7 mouse cellular contexts compared by ENCODE assay signal in genomic region chr19:46395109-46396009, GRCm38 (mm10). TPM values are rescaled to one million over a fixed set of nuclear protein-coding genes. Genes with fewer than 3 reads are reported as not detected.
A peak's percentile ranks its signal among the peaks of the same experiment; 100 is the strongest.
DNase-seq lines count a peak whose midpoint lies in the region; ATAC-seq and TF ChIP-seq lines count a peak whose summit lies in the region.

Gene Actr1a (minus strand): TSS chr19:46395748.

- H3K9me3 ChIP-seq in intestine, postnatal 0 days (ENCODE audit: control insufficient read depth), result no peaks in the 10 kb centered on the region
- no peaks in the 10 kb centered on the region for H3K9me3 ChIP-seq in midbrain, embryonic 12.5 days

- peaks cover 4% of the 10 kb centered on the region; the same call in 1 of the 2 replicates for H3K4me1 ChIP-seq in intestine, postnatal 0 days (replicated peaks; ENCODE audit: control insufficient read depth, insufficient read depth, low read length)
- peaks cover 43% of the 10 kb centered on the region for H3K4me1 ChIP-seq in midbrain, embryonic 12.5 days
- H3K4me1 ChIP-seq in small intestine, adult 2 months (ENCODE audit: control insufficient read depth, insufficient read depth, insufficient read length, low read length), result peaks cover 8% of the 10 kb centered on the region

- H3K9ac ChIP-seq in intestine, postnatal 0 days (ENCODE audit: low read depth, low read length), result peak within 1 kb of the TSS; percentile 63
- peak within 1 kb of the TSS; percentile 89 for H3K9ac ChIP-seq in midbrain, embryonic 12.5 days (replicated peaks)

- H3K27ac ChIP-seq in intestine, postnatal 0 days (ENCODE audit: low read depth, low read length), result peak within 1 kb of the TSS; percentile 43; the same call in 1 of the 2 replicates
- peak within 1 kb of the TSS; percentile 81 for H3K27ac ChIP-seq in midbrain, embryonic 12.5 days (replicated peaks)
- peak within 1 kb of the TSS; percentile 74 for H3K27ac ChIP-seq in small intestine, adult 2 months (ENCODE audit: insufficient read depth, low read depth, low read length)

- WGBS in intestine, postnatal 0 days, result under 1% methylated on average over 51 of the region's 51 CpGs
- WGBS in midbrain, embryonic 12.5 days, result under 1% methylated on average over 51 of the region's 51 CpGs
- WGBS in small intestine, adult 2 months, result under 1% methylated on average over 51 of the region's 51 CpGs

- ATAC-seq in intestine, postnatal 0 days, result peak; percentile 92
- peak; percentile 92 for ATAC-seq in midbrain, embryonic 12.5 days (ENCODE audit: low FRiP score, low read depth)

- TF ChIP-seq CTCF in intestine, postnatal 0 days (IDR thresholded peaks at IDR 0.05; ENCODE audit: low read depth), result no peak
- TF ChIP-seq CTCF in small intestine, adult 2 months (IDR thresholded peaks at IDR 0.05; ENCODE audit: extremely low read depth, insufficient read length, insufficient replicate concordance, low read depth, low read length), result no peak

- 0 out of 2 replicates have a peak, but pooled peaks cover 6% of the 10 kb centered on the region for H3K36me3 ChIP-seq in intestine, postnatal 0 days (ENCODE audit: control insufficient read depth, insufficient read depth)
- no peaks in the 10 kb centered on the region for H3K36me3 ChIP-seq in midbrain, embryonic 12.5 days
- H3K36me3 ChIP-seq in small intestine, adult 2 months (ENCODE audit: control insufficient read depth, insufficient read depth, low read length), result peaks cover 2% of the 10 kb centered on the region; the same call in 1 of the 2 replicates

- intact Hi-C loops in left cerebral cortex, postnatal 4 days (cut with DNase I), result loop anchor here (5.0 kb wide), 1 partner anchor 47 kb away; no protein-coding TSS in a partner anchor

- H3K4me2 ChIP-seq in intestine, postnatal 0 days (replicated peaks; ENCODE audit: low read depth), result peak within 1 kb of the TSS; percentile 73
- H3K4me2 ChIP-seq in midbrain, embryonic 12.5 days (replicated peaks), result peak within 1 kb of the TSS; percentile 96

- DNase-seq in adrenal gland, adult 8-10 months, result peak; percentile 95
- DNase-seq in embryo, embryonic 9.5 days (ENCODE audit: extremely low spot score), result peak; percentile 96
- DNase-seq in gonadal fat pad, adult 2 months (ENCODE audit: low read depth), result no peak
- DNase-seq in left cerebral cortex, postnatal 4 days, result peak; percentile 99

- no peaks in the 10 kb centered on the region for H3K27me3 ChIP-seq in intestine, postnatal 0 days (replicated peaks; ENCODE audit: control insufficient read depth, insufficient read depth, low read length)
- H3K27me3 ChIP-seq in midbrain, embryonic 12.5 days, result no peaks in the 10 kb centered on the region
- no peaks in the 10 kb centered on the region for H3K27me3 ChIP-seq in small intestine, adult 2 months (ENCODE audit: control insufficient read depth, insufficient read depth, low read length)

- peak within 1 kb of the TSS; percentile 64 for H3K4me3 ChIP-seq in intestine, postnatal 0 days (ENCODE audit: low read depth, low read length)
- peak within 1 kb of the TSS; percentile 87 for H3K4me3 ChIP-seq in midbrain, embryonic 12.5 days
- peak within 1 kb of the TSS; percentile 76 for H3K4me3 ChIP-seq in small intestine, adult 2 months (ENCODE audit: low read depth, low read length)

- TF ChIP-seq POLR2A in small intestine, adult 2 months (IDR thresholded peaks at IDR 0.05; ENCODE audit: low read depth, low read length), result peak; percentile 86

RNA-seq across cellular contexts. Expression of gene Actr1a, which starts in this region (rescaled TPM):
- total RNA-seq in adrenal gland, adult 8-10 months (2022), result 100 to 1,000 TPM; 103 to 132 (median 122) TPM
- 108 and 126 TPM in 2 replicates for polyA plus RNA-seq in gonadal fat pad, adult 2 months (2012; rRNA removed)
- 100 and 103 TPM in 2 replicates for polyA plus RNA-seq in intestine, postnatal 0 days (2015; fragmentation: Nextera tagmentation; extraction: Ambion mirVana)
- 100 to 1,000 TPM; 304 to 313 TPM for total RNA-seq in left cerebral cortex, postnatal 4 days (2021)
- polyA plus RNA-seq in midbrain, embryonic 12.5 days (2016; fragmentation: Nextera tagmentation; extraction: Ambion mirVana), result 242 and 258 TPM in 2 replicates
- polyA plus RNA-seq in small intestine, adult 2 months (2012; rRNA removed), result 37.7 and 78.0 TPM in 2 replicates
